Mouse (Mus musculus): ENCODE measurements at regions not wholly inside any gene's neighbourhood (a gene's known extent, or its start where the extent isn't known, plus 50 kb on each side); places are given as distances from the start of the nearest gene placed in this dataset.

- Histone ChIP-seq H3K36me3 (ENCODE audit: control insufficient read depth, insufficient read depth, low read length) (no peaks in the 10 kb centered on the region), H3K9ac (ENCODE audit: low read length) (no peak overlapping the region), H3K9me3 (replicated peaks; ENCODE audit: control insufficient read depth, low read length) (no peaks in the 10 kb centered on the region), H3K4me3 (ENCODE audit: low read depth, low read length) (no peak overlapping the region), H3K4me1 (ENCODE audit: control insufficient read depth, insufficient read depth, low read length) (no peaks in the 10 kb centered on the region), H3K4me2 (ENCODE audit: low read length) (no peak overlapping the region), H3K27ac (ENCODE audit: low read depth, low read length) (no peak overlapping the region), H3K27me3 (replicated peaks; ENCODE audit: control insufficient read depth, insufficient read depth, low read length) (no peaks in the 10 kb centered on the region)
- DNase-seq (ENCODE audit: low spot score) = no peak
- ATAC-seq = no peak
- 76% methylated on average over 7 of the region's 7 CpGs for WGBS
Observed at GRCm38 (mm10) chrX:11597548-11597947, 269.9 kb downstream of the H2al1j start.

GRCm38 (mm10) chrX:11614237-11614636, 286.6 kb downstream of the H2al1j start:
- ATAC-seq (no peak; the same call in 1 of the 2 replicates), DNase-seq (ENCODE audit: low spot score) (peak; percentile 71)
- Histone ChIP-seq H3K4me2 (ENCODE audit: low read length) (no peak overlapping the region), H3K9ac (ENCODE audit: low read length) (no peak overlapping the region), H3K9me3 (replicated peaks; ENCODE audit: control insufficient read depth, low read length) (no peaks in the 10 kb centered on the region), H3K27ac (ENCODE audit: low read depth, low read length) (no peak overlapping the region), H3K27me3 (replicated peaks; ENCODE audit: control insufficient read depth, insufficient read depth, low read length) (no peaks in the 10 kb centered on the region), H3K4me1 (ENCODE audit: control insufficient read depth, insufficient read depth, low read length) (no peaks in the 10 kb centered on the region), H3K36me3 (ENCODE audit: control insufficient read depth, insufficient read depth, low read length) (no peaks in the 10 kb centered on the region), H3K4me3 (ENCODE audit: low read depth, low read length) (no peak overlapping the region)
- WGBS = 38% methylated on average over 8 of the region's 8 CpGs

- Histone ChIP-seq H3K4me2 (ENCODE audit: low read length) (no peak overlapping the region), H3K9me3 (replicated peaks; ENCODE audit: control insufficient read depth, low read length) (no peaks in the 10 kb centered on the region), H3K36me3 (ENCODE audit: control insufficient read depth, insufficient read depth, low read length) (no peaks in the 10 kb centered on the region), H3K4me3 (ENCODE audit: low read depth, low read length) (no peak overlapping the region), H3K27me3 (replicated peaks; ENCODE audit: control insufficient read depth, insufficient read depth, low read length) (no peaks in the 10 kb centered on the region), H3K4me1 (ENCODE audit: control insufficient read depth, insufficient read depth, low read length) (peaks cover 2% of the 10 kb centered on the region; the same call in 1 of the 2 replicates), H3K9ac (ENCODE audit: low read length) (no peak overlapping the region), H3K27ac (ENCODE audit: low read depth, low read length) (no peak overlapping the region; the same call in 1 of the 2 replicates)
- WGBS = 47% methylated on average over 19 of the region's 19 CpGs
- DNase-seq (ENCODE audit: low spot score) = peak; percentile 41
- peak; percentile 58; the same call in 1 of the 2 replicates for ATAC-seq
Observed at GRCm38 (mm10) chrX:11621045-11621763, 293.6 kb downstream of the H2al1j start.

GRCm38 (mm10) chrX:11626274-11626878, 298.8 kb downstream of the H2al1j start:
- Histone ChIP-seq H3K9ac (ENCODE audit: low read length) (no peak overlapping the region), H3K27me3 (replicated peaks; ENCODE audit: control insufficient read depth, insufficient read depth, low read length) (no peaks in the 10 kb centered on the region), H3K4me3 (ENCODE audit: low read depth, low read length) (no peak overlapping the region), H3K36me3 (ENCODE audit: control insufficient read depth, insufficient read depth, low read length) (no peaks in the 10 kb centered on the region), H3K27ac (ENCODE audit: low read depth, low read length) (no peak overlapping the region), H3K4me1 (ENCODE audit: control insufficient read depth, insufficient read depth, low read length) (peaks cover 2% of the 10 kb centered on the region; the same call in 1 of the 2 replicates), H3K9me3 (replicated peaks; ENCODE audit: control insufficient read depth, low read length) (no peaks in the 10 kb centered on the region), H3K4me2 (ENCODE audit: low read length) (no peak overlapping the region)
- ATAC-seq (no peak; the same call in 1 of the 2 replicates), DNase-seq (ENCODE audit: low spot score) (peak; percentile 24)
- 40% methylated on average over 10 of the region's 10 CpGs for WGBS

GRCm38 (mm10) chrX:11629362-11629761, 301.7 kb downstream of the H2al1j start:
- Histone ChIP-seq H3K27me3 (replicated peaks; ENCODE audit: control insufficient read depth, insufficient read depth, low read length) (no peaks in the 10 kb centered on the region), H3K4me1 (ENCODE audit: control insufficient read depth, insufficient read depth, low read length) (peaks cover 2% of the 10 kb centered on the region; the same call in 1 of the 2 replicates), H3K4me3 (ENCODE audit: low read depth, low read length) (no peak overlapping the region), H3K9ac (ENCODE audit: low read length) (no peak overlapping the region), H3K9me3 (replicated peaks; ENCODE audit: control insufficient read depth, low read length) (no peaks in the 10 kb centered on the region), H3K27ac (ENCODE audit: low read depth, low read length) (no peak overlapping the region), H3K4me2 (ENCODE audit: low read length) (no peak overlapping the region), H3K36me3 (ENCODE audit: control insufficient read depth, insufficient read depth, low read length) (no peaks in the 10 kb centered on the region)
- DNase-seq (ENCODE audit: low spot score) (no peak), ATAC-seq (no peak)
- WGBS = 80% methylated on average over 2 of the region's 2 CpGs

- Histone ChIP-seq H3K4me2 (ENCODE audit: low read length) (no peak overlapping the region), H3K9ac (ENCODE audit: low read length) (no peak overlapping the region), H3K36me3 (ENCODE audit: control insufficient read depth, insufficient read depth, low read length) (no peaks in the 10 kb centered on the region), H3K4me3 (ENCODE audit: low read depth, low read length) (no peak overlapping the region), H3K9me3 (replicated peaks; ENCODE audit: control insufficient read depth, low read length) (no peaks in the 10 kb centered on the region), H3K4me1 (ENCODE audit: control insufficient read depth, insufficient read depth, low read length) (peaks cover 2% of the 10 kb centered on the region; the same call in 1 of the 2 replicates), H3K27me3 (replicated peaks; ENCODE audit: control insufficient read depth, insufficient read depth, low read length) (no peaks in the 10 kb centered on the region), H3K27ac (ENCODE audit: low read depth, low read length) (no peak overlapping the region)
- 45% methylated on average over 1 of the region's 1 CpGs for WGBS
- DNase-seq (ENCODE audit: low spot score) (no peak), ATAC-seq (no peak)
Observed at GRCm38 (mm10) chrX:11629906-11630305, 302.3 kb downstream of the H2al1j start.

- Histone ChIP-seq H3K27me3 (replicated peaks; ENCODE audit: control insufficient read depth, insufficient read depth, low read length) (no peaks in the 10 kb centered on the region), H3K9ac (ENCODE audit: low read length) (peak overlapping the region; percentile 30; the same call in 1 of the 2 replicates), H3K36me3 (ENCODE audit: control insufficient read depth, insufficient read depth, low read length) (no peaks in the 10 kb centered on the region), H3K27ac (ENCODE audit: low read depth, low read length) (peak overlapping the region; percentile 73), H3K4me1 (ENCODE audit: control insufficient read depth, insufficient read depth, low read length) (peaks cover 2% of the 10 kb centered on the region; the same call in 1 of the 2 replicates), H3K4me2 (ENCODE audit: low read length) (peak overlapping the region; percentile 40), H3K4me3 (ENCODE audit: low read depth, low read length) (no peak overlapping the region), H3K9me3 (replicated peaks; ENCODE audit: control insufficient read depth, low read length) (no peaks in the 10 kb centered on the region)
- DNase-seq (ENCODE audit: low spot score) = peak; percentile 89
- ATAC-seq = peak; percentile 86
- 26% methylated on average over 14 of the region's 14 CpGs for WGBS
Observed at GRCm38 (mm10) chrX:11631186-11631913, 303.7 kb downstream of the H2al1j start.

GRCm38 (mm10) chrX:11632011-11632410, 304.4 kb downstream of the H2al1j start:
- Histone ChIP-seq H3K4me1 (ENCODE audit: control insufficient read depth, insufficient read depth, low read length) (peaks cover 2% of the 10 kb centered on the region; the same call in 1 of the 2 replicates), H3K9ac (ENCODE audit: low read length) (peak overlapping the region; percentile 30; the same call in 1 of the 2 replicates), H3K4me2 (ENCODE audit: low read length) (peak overlapping the region; percentile 40), H3K36me3 (ENCODE audit: control insufficient read depth, insufficient read depth, low read length) (no peaks in the 10 kb centered on the region), H3K4me3 (ENCODE audit: low read depth, low read length) (no peak overlapping the region), H3K9me3 (replicated peaks; ENCODE audit: control insufficient read depth, low read length) (no peaks in the 10 kb centered on the region), H3K27me3 (replicated peaks; ENCODE audit: control insufficient read depth, insufficient read depth, low read length) (no peaks in the 10 kb centered on the region), H3K27ac (ENCODE audit: low read depth, low read length) (peak overlapping the region; percentile 73)
- 27% methylated on average over 14 of the region's 14 CpGs for WGBS
- DNase-seq (ENCODE audit: low spot score) (peak; percentile 74), ATAC-seq (peak; percentile 72)

Measured in forebrain, embryonic 14.5 days (tissue).